Mouse (Mus musculus) liver, postnatal 0 days (tissue): ENCODE data around the gene Spata17. TPM values are rescaled to one million over a fixed set of nuclear protein-coding genes. Genes with fewer than 3 reads are reported as not detected.

Experiments used
- ATAC-seq: fragments of 200-750 bp; cut with Nextera tagmentation; 2 replicates; pipeline ENCODE4 v1.8.0; 2017; ENCODE audit warnings: mild to moderate bottlenecking, moderate library complexity
- DNase-seq: peaks from one replicate; pipeline ENCODE4 v3.0.0-alpha.2; 2016
- H3K27ac ChIP-seq: fragments of 300-500 bp; sonication (generic); 2 replicates; pipeline ENCODE4 v1.5.1; 2014; ENCODE audit warnings: antibody characterized with exemption, moderate library complexity, mild to moderate bottlenecking, low read depth
- H3K27me3 ChIP-seq: fragments of 300-500 bp; sonication (generic); 2 replicates; pipeline ENCODE4 v1.6.1; 2014; ENCODE audit warnings: low read length, control low read depth, mixed read lengths; ENCODE audit not compliant: insufficient read depth
- H3K36me3 ChIP-seq: fragments of 300-500 bp; sonication (generic); replicated peaks from 2 replicates; pipeline ENCODE4 v1.6.1; 2014; ENCODE audit warnings: mild to moderate bottlenecking, control low read depth, low read length, moderate library complexity, mixed read lengths; ENCODE audit not compliant: insufficient read depth
- H3K4me1 ChIP-seq: fragments of 300-500 bp; sonication (generic); 2 replicates; pipeline ENCODE4 v1.6.1; 2014; ENCODE audit warnings: antibody characterized with exemption, mild to moderate bottlenecking, control low read depth; ENCODE audit not compliant: insufficient read depth
- H3K4me2 ChIP-seq: fragments of 300-500 bp; sonication (generic); 2 replicates; pipeline ENCODE4 v1.6.1; 2014; ENCODE audit warnings: low read depth, mild to moderate bottlenecking, low read length, moderate library complexity, mixed read lengths
- H3K4me3 ChIP-seq: fragments of 300-500 bp; sonication (generic); 2 replicates; pipeline ENCODE4 v1.5.1; 2014; ENCODE audit warnings: low read depth, low read length
- H3K9ac ChIP-seq: fragments of 300-500 bp; sonication (generic); replicated peaks from 2 replicates; pipeline ENCODE4 v1.6.1; 2014; ENCODE audit warnings: mild to moderate bottlenecking, moderate library complexity
- H3K9me3 ChIP-seq: fragments of 300-500 bp; sonication (generic); 2 replicates; pipeline ENCODE4 v1.6.1; 2016; ENCODE audit warnings: mild to moderate bottlenecking, control low read depth, low read length, mixed read lengths
- CTCF ChIP-seq: sonication (generic); IDR thresholded peaks from 2 replicates; pipeline ENCODE4 v1.5.1; 2016; ENCODE audit warnings: antibody characterized with exemption, low read depth
- EP300 ChIP-seq: IDR thresholded peaks from 2 replicates; pipeline ENCODE4 v1.6.1; 2016; ENCODE audit warnings: antibody characterized with exemption, low read depth, mild to moderate bottlenecking
- WGBS: fragments of 180-500 bp; shearing (Covaris S2); extraction: QIAGEN DNeasy Blood & Tissue Kit; methylation state at CpG from one replicate; pipeline ENCODE4 v1.1.7; 2014; ENCODE audit not compliant: insufficient replicate concordance; 5-methylcytosine and 5-hydroxymethylcytosine counted together
- polyA plus RNA-seq: library from polyadenylated mRNA; unstranded; fragments of >200 nt; fragmentation: Nextera tagmentation; extraction: Ambion mirVana; gene quantifications from 2 replicates; pipeline ENCODE4 v1.2.1, GENCODE M21; 2015

The Spata17 gene
- polyA plus RNA-seq, 1 experiment from 2014 or later: 0.41 TPM

DNA sequence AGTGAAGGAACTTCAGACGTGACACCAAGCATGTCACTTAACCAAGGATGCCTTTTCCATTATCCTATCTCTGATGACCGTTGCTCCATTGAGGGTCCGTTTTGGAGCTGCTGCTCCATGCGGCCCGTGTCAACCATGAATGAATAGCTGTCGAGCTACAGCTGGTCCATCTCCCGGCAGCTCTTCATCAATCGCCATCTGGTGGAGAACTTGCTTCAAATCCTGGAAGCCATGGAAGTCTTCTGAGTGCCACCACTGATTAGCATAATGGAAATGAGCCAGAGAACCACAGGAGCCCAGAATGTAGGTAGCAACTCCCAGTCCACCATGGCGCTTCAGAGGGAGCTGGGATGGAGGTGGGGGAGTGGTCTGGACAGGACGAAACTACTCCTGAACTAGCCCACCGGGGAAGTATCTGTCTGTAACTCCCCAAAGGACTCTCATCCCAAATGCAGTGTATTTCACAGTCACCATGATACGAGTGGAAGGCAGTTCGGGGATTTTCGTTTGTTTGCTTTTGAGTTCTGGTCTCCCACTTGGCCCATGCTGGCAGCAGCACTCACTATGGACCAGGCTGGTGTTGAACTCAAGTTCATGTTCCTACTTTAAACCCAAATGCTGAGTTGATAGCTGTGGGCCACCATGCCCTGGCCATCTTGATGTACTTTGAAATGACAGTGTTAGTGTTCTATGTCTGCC is 208.9 kb downstream of the Spata17 start:
- Histone ChIP-seq H3K4me1 (no peaks in the 10 kb centered on the region), H3K4me2 (no peak overlapping the region), H3K9me3 (no peaks in the 10 kb centered on the region), H3K4me3 (no peak overlapping the region), H3K27me3 (no peaks in the 10 kb centered on the region), H3K36me3 (no peaks in the 10 kb centered on the region), H3K27ac (no peak overlapping the region), H3K9ac (no peak overlapping the region)
- DNase-seq: no peak
- WGBS: 82% methylated on average over 14 of the region's 14 CpGs
- ATAC-seq: no peak
- TF ChIP-seq EP300 (no peak), CTCF (no peak)

DNA sequence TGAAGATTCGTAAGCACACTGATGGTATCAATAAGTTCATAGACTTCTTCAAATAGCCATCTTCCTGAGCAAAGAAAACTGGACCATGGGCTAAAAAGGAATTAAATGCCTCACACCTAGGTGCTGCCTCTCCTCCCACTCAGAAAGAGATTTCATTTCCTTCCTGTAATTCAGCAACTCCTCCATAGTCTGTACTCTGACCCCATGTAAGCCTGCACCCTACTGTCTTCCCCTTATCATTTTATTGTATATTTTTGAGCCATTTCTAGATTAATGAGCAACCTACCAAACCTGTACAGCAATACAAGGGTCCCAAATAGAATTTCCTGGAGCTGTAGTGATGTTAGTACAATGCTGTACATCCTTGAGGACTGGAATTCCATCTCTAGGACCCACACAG is 211.0 kb downstream of the Spata17 start:
- TF ChIP-seq CTCF: no peak
- TF ChIP-seq EP300: no peak
- no peak for ATAC-seq
- Histone ChIP-seq H3K36me3 (no peaks in the 10 kb centered on the region), H3K9me3 (no peaks in the 10 kb centered on the region), H3K27ac (no peak overlapping the region), H3K4me2 (no peak overlapping the region), H3K27me3 (no peaks in the 10 kb centered on the region), H3K9ac (no peak overlapping the region), H3K4me3 (no peak overlapping the region), H3K4me1 (no peaks in the 10 kb centered on the region)
- 74% methylated on average over 1 of the region's 1 CpGs for WGBS
- DNase-seq: no peak

GRCm38 (mm10) chr1:187003441-187003861 is 211.8 kb downstream of the Spata17 start:
- no peaks in the 10 kb centered on the region for H3K4me1 ChIP-seq
- ATAC-seq (no peak), DNase-seq (no peak)
- H3K4me2 ChIP-seq: no peak overlapping the region
- no peak for TF ChIP-seq EP300
- no peak for TF ChIP-seq CTCF
- H3K27me3 ChIP-seq: no peaks in the 10 kb centered on the region
- no peaks in the 10 kb centered on the region for H3K9me3 ChIP-seq
- H3K4me3 ChIP-seq: no peak overlapping the region
- H3K9ac ChIP-seq: no peak overlapping the region
- 72% methylated on average over 7 of the region's 7 CpGs for WGBS
- no peaks in the 10 kb centered on the region for H3K36me3 ChIP-seq
- H3K27ac ChIP-seq: no peak overlapping the region

DNA sequence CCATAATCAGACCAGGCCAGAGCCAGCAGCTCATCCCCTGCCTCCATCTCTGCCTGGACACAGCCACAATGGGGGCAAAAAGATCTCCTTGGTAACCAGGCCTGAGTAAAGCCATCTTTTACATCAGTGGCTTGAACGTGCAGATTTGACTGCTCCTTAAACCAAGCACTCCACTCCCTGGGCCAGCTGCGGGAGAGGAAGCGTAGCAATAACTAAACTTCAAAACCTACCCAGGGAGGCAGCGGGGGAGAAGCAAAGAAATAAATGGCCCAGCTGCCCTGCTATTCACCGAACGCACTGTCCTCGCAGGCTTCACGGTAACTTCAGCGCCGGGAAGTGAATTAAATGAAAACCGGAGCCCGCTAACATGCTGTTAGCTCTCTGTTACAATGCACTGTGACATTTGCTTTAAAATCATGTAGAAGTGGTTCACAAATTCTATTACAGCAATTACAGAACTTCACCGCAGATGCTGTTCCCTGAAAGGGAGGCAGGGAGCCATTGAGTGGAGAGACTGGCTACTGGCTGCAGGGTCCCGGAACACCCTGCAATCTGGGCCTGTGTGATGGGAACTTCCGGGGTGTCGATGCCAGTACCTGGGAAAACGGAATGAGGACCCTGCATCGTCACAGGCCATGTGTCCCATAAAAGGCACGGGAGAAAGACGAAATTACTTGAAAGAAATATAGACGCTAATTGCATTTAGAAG is 217.5 kb downstream of the Spata17 start:
- no peaks in the 10 kb centered on the region for H3K4me1 ChIP-seq
- no peaks in the 10 kb centered on the region for H3K36me3 ChIP-seq
- DNase-seq: no peak
- H3K9me3 ChIP-seq: no peaks in the 10 kb centered on the region
- 86% methylated on average over 21 of the region's 21 CpGs for WGBS
- no peak overlapping the region for H3K9ac ChIP-seq
- H3K27me3 ChIP-seq: no peaks in the 10 kb centered on the region
- H3K4me3 ChIP-seq: no peak overlapping the region
- H3K27ac ChIP-seq: no peak overlapping the region
- ATAC-seq: no peak
- H3K4me2 ChIP-seq: no peak overlapping the region
- TF ChIP-seq EP300: no peak
- no peak for TF ChIP-seq CTCF

Other genes starting within 250 kb of the Spata17 start
- gene D1Pas1, start 248.0 kb downstream of the Spata17 start, polyA plus RNA-seq: not detected in 2 replicates
- 5.1 and 5.4 TPM in 2 replicates for gene Gpatch2, start within 50 bp of the Spata17 start, polyA plus RNA-seq